Mouse (Mus musculus) forebrain, postnatal 0 days (tissue): ENCODE measurements around the gene Bach1. TPM values are rescaled to one million over a fixed set of nuclear protein-coding genes. Genes with fewer than 3 reads are reported as not detected.

Source experiments
- ATAC-seq: fragments of 200-750 bp; cut with Nextera tagmentation; 2 replicates; pipeline ENCODE4 v1.8.0; 2017; ENCODE audit warnings: mild to moderate bottlenecking, moderate library complexity
- DNase-seq: peaks from one replicate; pipeline ENCODE4 v3.0.0-alpha.2; 2015
- H3K27ac ChIP-seq: fragments of 300-500 bp; sonication (generic); 2 replicates; pipeline ENCODE4 v1.5.1; 2014; ENCODE audit warnings: low read depth, mild to moderate bottlenecking, antibody characterized with exemption, low read length, moderate library complexity, mixed read lengths
- H3K27me3 ChIP-seq: fragments of 300-500 bp; sonication (generic); 2 replicates; pipeline ENCODE4 v1.6.1; 2014; ENCODE audit warnings: mild to moderate bottlenecking, low read length, mixed read lengths; ENCODE audit not compliant: insufficient read depth
- H3K36me3 ChIP-seq: fragments of 300-500 bp; sonication (generic); 2 replicates; pipeline ENCODE4 v1.6.1; 2014; ENCODE audit warnings: mild to moderate bottlenecking, moderate library complexity; ENCODE audit not compliant: insufficient read depth
- H3K4me1 ChIP-seq: fragments of 300-500 bp; sonication (generic); 2 replicates; pipeline ENCODE4 v1.6.1; 2014; ENCODE audit warnings: antibody characterized with exemption; ENCODE audit not compliant: insufficient read depth
- H3K4me2 ChIP-seq: fragments of 300-500 bp; sonication (generic); 2 replicates; pipeline ENCODE4 v1.6.1; 2014; ENCODE audit warnings: low read depth, mild to moderate bottlenecking, moderate library complexity
- H3K4me3 ChIP-seq: fragments of 300-500 bp; sonication (generic); 2 replicates; pipeline ENCODE4 v1.5.1; 2014; ENCODE audit warnings: low read depth, low read length, mixed read lengths
- H3K9ac ChIP-seq: fragments of 300-500 bp; sonication (generic); 2 replicates; pipeline ENCODE4 v1.6.1; 2014; ENCODE audit warnings: mild to moderate bottlenecking
- H3K9me3 ChIP-seq: fragments of 300-500 bp; sonication (generic); 2 replicates; pipeline ENCODE4 v1.6.1; 2016; ENCODE audit warnings: low read length
- CTCF ChIP-seq: sonication (generic); IDR thresholded peaks from 2 replicates; pipeline ENCODE4 v1.5.1; 2016; ENCODE audit warnings: antibody characterized with exemption, control low read depth, low read depth
- WGBS: fragments of 180-500 bp; shearing (Covaris S2); extraction: QIAGEN DNeasy Blood & Tissue Kit; methylation state at CpG from one replicate; pipeline ENCODE4 v1.1.7; 2014; 5-methylcytosine and 5-hydroxymethylcytosine counted together
- polyA plus RNA-seq: library from polyadenylated mRNA; unstranded; fragments of >200 nt; fragmentation: Nextera tagmentation; extraction: Ambion mirVana; gene quantifications from 2 replicates; pipeline ENCODE4 v1.2.1, GENCODE M21; 2015
- total RNA-seq: library from RNA; depleted of rRNA; stranded (reverse); fragments of >200 nt; gene quantifications from 2 replicates; pipeline ENCODE4 v1.2.3, GENCODE M21; 2014; rRNA removed

Gene Bach1
- total RNA-seq (49.8 and 50.0 TPM in 2 replicates), polyA plus RNA-seq (11.4 and 13.0 TPM in 2 replicates)

DNA sequence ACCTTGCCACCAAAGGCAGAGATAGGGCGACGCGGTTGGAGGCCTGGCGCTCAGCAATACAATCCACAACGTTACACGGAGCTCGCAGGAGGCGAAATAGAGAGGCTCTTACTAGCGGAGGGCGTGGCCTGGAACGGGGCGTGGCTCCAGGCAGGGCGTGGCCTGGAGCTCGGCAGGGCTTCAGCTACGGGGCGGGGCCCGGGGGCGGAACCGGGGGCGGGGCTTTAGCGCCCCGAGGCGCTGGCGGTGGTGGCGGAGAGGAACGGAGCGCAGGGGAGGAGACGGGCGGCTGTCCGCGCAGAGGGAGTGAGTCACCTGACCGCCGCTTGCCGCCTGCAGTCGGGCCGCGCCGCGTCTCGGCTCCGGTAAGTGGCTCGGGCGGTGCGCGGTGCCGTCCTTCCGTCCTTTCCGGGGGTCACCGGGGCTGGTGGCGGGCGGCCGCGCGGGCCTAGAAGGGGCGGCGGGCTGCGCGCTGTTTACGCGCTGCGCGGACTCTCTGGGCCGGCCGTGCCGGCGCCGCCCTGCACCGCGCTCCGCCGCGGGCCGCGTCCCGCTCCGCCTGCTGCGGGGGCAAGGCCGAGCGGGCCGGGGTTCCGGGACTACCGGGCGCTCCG is at the start of gene Bach1:
Gene Bach1 (plus strand): TSS at position 254 of the 614 bp plus-strand sequence.
- peaks cover 5% of the 10 kb centered on the region for H3K4me1 ChIP-seq
- no peaks in the 10 kb centered on the region for H3K36me3 ChIP-seq
- peak within 1 kb of the TSS; percentile 96 for H3K9ac ChIP-seq
- TF ChIP-seq CTCF, result peak; percentile 12; the same call in 1 of the 2 replicates
- peak within 1 kb of the TSS; percentile 91 for H3K27ac ChIP-seq
- H3K4me3 ChIP-seq, result peak within 1 kb of the TSS; percentile 93
- ATAC-seq (peak; percentile 93), DNase-seq (peak; percentile 95)
- no peaks in the 10 kb centered on the region for H3K27me3 ChIP-seq
- no peaks in the 10 kb centered on the region for H3K9me3 ChIP-seq
- peak within 1 kb of the TSS; percentile 72 for H3K4me2 ChIP-seq
- under 1% methylated on average over 84 of the region's 84 CpGs for WGBS

GRCm38 (mm10) chr16:87652344-87652743 is 46.4 kb upstream of the Bach1 start:
- Histone ChIP-seq H3K4me3 (no peak overlapping the region), H3K27me3 (no peaks in the 10 kb centered on the region), H3K4me1 (no peaks in the 10 kb centered on the region), H3K36me3 (no peaks in the 10 kb centered on the region), H3K4me2 (no peak overlapping the region), H3K27ac (no peak overlapping the region), H3K9me3 (no peaks in the 10 kb centered on the region), H3K9ac (no peak overlapping the region)
- DNase-seq (no peak), ATAC-seq (no peak)
- WGBS, result 79% methylated on average over 8 of the region's 8 CpGs
- no peak for TF ChIP-seq CTCF

- Histone ChIP-seq H3K4me1 (no peaks in the 10 kb centered on the region), H3K4me2 (no peak overlapping the region)
- 92% methylated on average over 13 of the region's 13 CpGs for WGBS
Observed at GRCm38 (mm10) chr16:87652924-87653323, 45.8 kb upstream of the Bach1 start.

GRCm38 (mm10) chr16:87654016-87654575 is 44.6 kb upstream of the Bach1 start:
- 87% methylated on average over 11 of the region's 11 CpGs for WGBS
- Histone ChIP-seq H3K4me2 (no peak overlapping the region), H3K4me1 (no peaks in the 10 kb centered on the region), H3K27me3 (no peaks in the 10 kb centered on the region), H3K9ac (no peak overlapping the region), H3K27ac (no peak overlapping the region), H3K9me3 (no peaks in the 10 kb centered on the region), H3K4me3 (no peak overlapping the region), H3K36me3 (no peaks in the 10 kb centered on the region)
- no peak for ATAC-seq
- TF ChIP-seq CTCF, result no peak
- DNase-seq, result no peak

More at GRCm38 (mm10) chr16:87652924-87653323, 45.8 kb upstream of the Bach1 start:
- ATAC-seq, result no peak
- H3K9ac ChIP-seq, result no peak overlapping the region
- no peaks in the 10 kb centered on the region for H3K27me3 ChIP-seq
- no peak overlapping the region for H3K27ac ChIP-seq
- H3K9me3 ChIP-seq, result no peaks in the 10 kb centered on the region
- DNase-seq, result no peak
- no peak overlapping the region for H3K4me3 ChIP-seq
- no peaks in the 10 kb centered on the region for H3K36me3 ChIP-seq
- no peak for TF ChIP-seq CTCF

GRCm38 (mm10) chr16:87655005-87655404 is 43.7 kb upstream of the Bach1 start:
- TF ChIP-seq CTCF, result no peak

GRCm38 (mm10) chr16:87655579-87655978 is 43.2 kb upstream of the Bach1 start:
- Histone ChIP-seq H3K9me3 (no peaks in the 10 kb centered on the region), H3K36me3 (no peaks in the 10 kb centered on the region), H3K4me1 (no peaks in the 10 kb centered on the region), H3K27ac (no peak overlapping the region), H3K9ac (no peak overlapping the region), H3K4me3 (no peak overlapping the region), H3K4me2 (no peak overlapping the region), H3K27me3 (no peaks in the 10 kb centered on the region)
- no peak for TF ChIP-seq CTCF
- no peak for ATAC-seq
- 84% methylated on average over 9 of the region's 9 CpGs for WGBS
- no peak for DNase-seq

More at GRCm38 (mm10) chr16:87655005-87655404, 43.7 kb upstream of the Bach1 start:
- no peak overlapping the region for H3K4me3 ChIP-seq
- no peaks in the 10 kb centered on the region for H3K4me1 ChIP-seq
- H3K4me2 ChIP-seq, result no peak overlapping the region
- H3K9me3 ChIP-seq, result no peaks in the 10 kb centered on the region
- DNase-seq, result no peak
- H3K9ac ChIP-seq, result no peak overlapping the region
- no peak for ATAC-seq
- no peaks in the 10 kb centered on the region for H3K27me3 ChIP-seq
- no peaks in the 10 kb centered on the region for H3K36me3 ChIP-seq
- WGBS, result 89% methylated on average over 5 of the region's 5 CpGs
- no peak overlapping the region for H3K27ac ChIP-seq

DNA sequence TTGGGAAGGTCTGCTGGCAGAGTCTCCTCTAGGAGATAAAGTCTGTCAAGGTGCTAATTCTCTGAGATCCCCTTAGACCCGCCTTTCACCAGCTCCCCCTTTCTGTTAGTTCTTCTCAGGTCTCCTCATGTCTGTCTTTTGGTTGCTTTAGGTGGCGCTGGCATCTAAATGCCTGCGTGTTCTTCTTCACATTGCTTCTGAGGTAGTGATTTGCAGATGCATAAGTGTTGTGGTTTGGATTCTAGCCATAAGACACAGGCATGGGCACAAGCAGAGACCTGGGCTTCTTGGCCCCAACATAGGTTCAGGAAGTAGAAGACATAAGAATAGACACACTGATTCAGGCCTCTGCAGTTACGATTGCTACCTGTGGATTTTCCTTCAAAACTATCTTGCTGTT is 42.0 kb upstream of the Bach1 start:
- no peak for TF ChIP-seq CTCF
- DNase-seq, result no peak
- 87% methylated on average over 4 of the region's 4 CpGs for WGBS
- no peak overlapping the region for H3K4me2 ChIP-seq
- no peak for ATAC-seq
- H3K4me1 ChIP-seq, result no peaks in the 10 kb centered on the region
- no peaks in the 10 kb centered on the region for H3K9me3 ChIP-seq
- H3K4me3 ChIP-seq, result no peak overlapping the region
- H3K9ac ChIP-seq, result no peak overlapping the region
- no peaks in the 10 kb centered on the region for H3K36me3 ChIP-seq
- no peaks in the 10 kb centered on the region for H3K27me3 ChIP-seq
- no peak overlapping the region for H3K27ac ChIP-seq
